Mouse (Mus musculus): ENCODE data around the gene Cacna1c.
"Not testable (repeated sequence)": the region's sequence is repeated elsewhere in the genome, so short reads cannot be mapped to it uniquely, and the experiment has no call there.

Gene Cacna1c

DNA sequence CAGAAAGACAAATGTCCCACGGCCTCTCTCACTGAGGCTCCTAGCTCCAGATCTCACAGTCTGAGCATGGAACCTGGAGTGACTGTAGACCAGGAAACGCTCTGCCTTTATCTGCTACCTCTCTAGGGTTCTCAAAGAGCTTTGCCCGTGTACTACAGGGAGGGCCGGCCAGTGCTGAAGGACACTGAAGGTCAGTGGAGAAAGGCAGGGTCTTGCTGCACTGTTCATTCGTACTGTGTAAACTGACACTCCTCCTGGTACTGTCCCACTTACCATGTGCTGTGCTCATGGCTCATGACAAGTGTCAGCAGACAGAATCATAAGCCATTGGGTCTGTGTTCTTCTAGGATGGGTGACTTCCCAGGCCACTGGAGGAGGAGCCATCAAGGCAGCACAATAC is 17.2 kb upstream of the Cacna1c start:
- no peak for DNase-seq (ENCODE audit: low spot score in 2 of 2)

DNA sequence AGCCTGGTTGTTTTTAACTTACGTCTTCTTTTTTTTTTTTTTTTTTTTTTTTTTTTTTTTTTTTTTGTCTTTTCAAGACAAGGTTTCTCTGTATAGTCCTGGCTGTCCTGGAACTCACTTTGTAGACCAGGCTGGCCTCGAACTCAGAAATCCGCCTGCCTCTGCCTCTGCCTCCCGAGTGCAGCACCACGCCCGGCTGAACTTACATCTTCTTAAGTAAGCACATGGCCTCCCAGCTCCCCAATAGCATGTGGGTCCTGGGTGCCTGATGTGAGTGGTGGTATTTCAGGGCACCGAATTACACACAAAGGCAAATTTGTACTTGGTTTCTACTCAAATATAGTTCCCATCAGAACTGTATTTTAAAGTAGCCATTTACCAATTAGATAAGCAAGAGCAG is 9.8 kb upstream of the Cacna1c start:
- not testable (repeated sequence) for DNase-seq (ENCODE audit: low spot score in 2 of 2)

DNA sequence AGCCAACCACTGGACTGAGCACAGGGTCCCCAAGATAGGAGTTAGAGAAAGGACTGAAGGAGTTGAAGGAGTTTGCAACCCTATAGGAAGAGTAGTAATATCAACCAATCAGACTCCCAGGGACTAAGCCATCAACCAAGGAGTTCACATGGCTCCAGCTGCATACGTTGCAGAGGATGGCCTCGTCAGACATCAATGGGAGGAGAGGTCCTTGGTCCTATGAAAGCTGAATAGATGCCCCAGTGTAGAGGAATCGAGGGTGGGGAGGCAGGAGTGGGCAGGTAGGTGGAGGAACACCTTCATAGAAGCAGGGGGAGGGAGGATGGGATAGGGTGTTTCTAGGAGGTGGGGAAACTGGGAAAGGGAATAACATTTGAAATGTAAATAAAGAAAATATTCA is 8.7 kb upstream of the Cacna1c start:
- no peak for DNase-seq (ENCODE audit: low spot score in 2 of 2)

DNA sequence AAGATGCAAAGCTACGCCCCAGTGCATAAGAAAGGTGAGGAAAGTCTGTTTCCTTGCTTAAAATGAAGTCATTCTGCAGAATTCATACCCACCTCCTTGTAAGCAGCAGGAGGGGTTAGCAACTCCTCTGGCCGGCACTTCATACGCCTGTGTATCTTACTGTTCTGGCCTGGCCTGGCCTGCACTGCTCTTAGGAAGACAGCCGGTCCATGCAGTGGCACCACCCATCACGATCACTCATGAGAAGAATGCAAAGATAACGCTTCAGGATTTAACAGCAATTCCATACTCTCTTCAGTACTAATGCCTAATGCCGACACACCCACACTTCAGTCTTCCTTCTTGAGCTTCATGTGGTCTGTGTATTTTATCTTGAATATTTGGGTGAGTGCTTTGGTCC is 8.1 kb upstream of the Cacna1c start:
- no peak for DNase-seq (ENCODE audit: low spot score in 2 of 2)

DNA sequence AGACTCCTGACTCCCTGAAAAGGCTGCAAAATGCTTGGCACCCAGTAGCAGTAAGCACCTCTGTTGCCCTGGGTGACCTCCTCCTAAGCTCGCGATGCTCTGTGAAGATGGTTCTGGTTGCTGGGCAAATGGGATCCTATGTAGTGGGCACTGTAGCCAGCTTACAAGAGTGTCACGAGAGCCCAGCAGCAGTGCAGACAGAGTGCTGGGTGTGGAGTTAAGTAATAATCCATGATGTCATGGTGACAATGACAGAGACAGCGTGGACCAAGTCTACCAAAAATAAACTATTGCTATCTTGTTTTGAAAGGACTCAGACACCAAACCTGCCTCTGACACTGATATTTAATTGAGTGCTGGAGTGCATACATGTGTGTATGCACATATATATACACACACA is 5.4 kb upstream of the Cacna1c start:
- DNase-seq (ENCODE audit: low spot score in 2 of 2): no peak

DNA sequence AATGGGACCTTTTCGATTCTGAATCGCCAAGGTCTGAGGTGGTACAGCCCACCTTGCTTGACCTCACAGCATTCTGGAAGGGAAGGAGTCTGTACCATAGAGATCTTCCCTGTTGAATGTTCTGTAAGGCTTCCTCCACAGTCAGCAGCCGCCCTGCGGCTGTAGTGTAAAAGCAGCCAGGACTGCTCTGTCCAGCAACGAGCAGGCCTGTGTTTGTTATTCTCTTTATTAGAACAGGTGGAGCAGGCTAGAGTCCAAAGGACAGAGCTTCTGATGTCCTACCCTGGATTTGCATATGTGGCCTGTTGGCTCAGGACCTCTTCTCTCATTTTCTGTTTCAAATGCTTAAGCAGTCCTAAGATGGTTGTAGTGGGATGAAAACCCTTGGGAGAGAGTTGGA is 4.1 kb upstream of the Cacna1c start:
- no peak for DNase-seq (ENCODE audit: low spot score in 2 of 2)

DNA sequence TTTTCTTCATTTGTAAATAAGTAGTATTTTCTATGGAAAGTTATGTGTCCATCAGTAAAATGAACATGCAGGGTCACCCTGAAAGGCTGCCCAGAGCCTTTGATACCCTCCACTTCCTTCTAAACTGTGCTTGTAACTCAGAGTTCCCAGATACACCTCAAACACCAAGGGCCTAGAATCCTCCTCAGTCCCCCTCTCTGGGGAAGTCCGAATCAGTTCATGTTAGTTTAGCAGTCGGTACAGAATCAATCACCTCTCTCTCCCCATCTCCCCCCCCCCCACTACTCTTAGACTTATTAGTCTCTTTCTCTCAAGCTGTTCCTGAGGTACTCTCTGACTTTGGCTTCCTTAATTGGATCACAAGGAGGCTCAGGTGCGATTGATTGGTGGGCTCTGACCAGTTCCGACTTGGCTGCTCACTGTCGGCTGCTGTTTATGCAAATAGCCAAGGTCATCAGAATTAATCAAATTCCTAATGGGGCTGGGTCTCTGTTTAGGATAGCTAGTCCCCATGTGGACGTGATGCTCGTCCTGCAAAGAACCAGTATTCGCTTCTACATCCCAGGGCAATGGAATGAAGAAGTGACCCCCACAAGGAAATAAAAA is 3.2 kb upstream of the Cacna1c start:
- DNase-seq (ENCODE audit: low spot score in 2 of 2): no peak

DNA sequence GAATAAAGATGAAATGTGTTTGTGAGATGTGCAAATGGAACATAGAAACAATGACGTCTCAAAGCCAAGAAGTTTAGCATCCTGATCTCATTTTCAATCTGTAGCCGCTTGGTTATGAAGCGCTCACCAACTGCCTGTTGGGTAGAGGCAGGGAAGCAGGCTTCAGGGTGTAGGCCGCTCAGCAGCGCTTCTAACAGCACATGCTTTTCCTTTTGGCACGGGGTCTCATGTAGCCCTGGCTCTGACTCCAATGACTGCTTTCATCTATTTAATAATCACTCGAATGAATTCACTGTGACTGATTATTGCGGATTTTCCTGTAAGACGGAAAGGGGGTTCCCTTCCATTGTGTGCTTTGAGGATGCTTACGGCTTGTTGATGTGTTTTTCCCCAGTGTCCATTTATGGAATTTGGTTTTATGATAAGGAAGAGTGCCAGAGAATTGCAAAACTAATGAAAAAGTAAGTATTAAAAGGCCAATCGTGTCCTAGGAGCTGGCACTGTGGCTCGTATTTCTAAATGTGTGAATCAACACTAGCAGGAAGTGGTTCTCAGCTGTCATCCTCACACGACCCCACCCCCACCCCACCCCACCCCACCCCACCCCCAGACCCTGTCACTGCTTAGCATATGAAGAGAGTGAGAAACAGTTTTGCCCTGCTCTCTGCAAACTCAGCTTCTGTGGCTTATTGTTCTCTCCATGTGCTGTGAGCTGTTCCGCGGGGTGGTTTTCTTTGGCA is 2.5 kb upstream of the Cacna1c start:
- no peak for DNase-seq (ENCODE audit: low spot score in 2 of 2)

DNA sequence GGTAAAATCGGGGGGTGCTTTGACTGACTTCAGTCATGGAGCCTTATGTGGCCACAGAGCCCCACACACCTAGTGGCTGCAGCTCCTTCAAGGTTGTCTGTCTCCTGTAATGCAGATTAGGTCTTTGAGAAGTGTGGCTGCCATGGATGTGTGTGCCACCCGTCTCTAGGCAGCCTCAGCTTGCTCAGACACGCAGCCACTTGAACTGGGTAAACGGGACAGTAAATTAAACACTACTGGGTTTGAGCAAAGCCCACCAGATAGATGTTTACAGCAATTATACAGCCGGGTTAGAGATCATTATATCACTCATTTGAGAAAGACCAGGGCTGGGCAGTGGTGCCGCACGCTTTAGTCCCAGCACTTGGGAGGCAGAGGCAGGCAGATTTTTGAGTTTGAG is 1.6 kb downstream of the Cacna1c start:
- no peak for DNase-seq (ENCODE audit: low spot score in 2 of 2)

DNA sequence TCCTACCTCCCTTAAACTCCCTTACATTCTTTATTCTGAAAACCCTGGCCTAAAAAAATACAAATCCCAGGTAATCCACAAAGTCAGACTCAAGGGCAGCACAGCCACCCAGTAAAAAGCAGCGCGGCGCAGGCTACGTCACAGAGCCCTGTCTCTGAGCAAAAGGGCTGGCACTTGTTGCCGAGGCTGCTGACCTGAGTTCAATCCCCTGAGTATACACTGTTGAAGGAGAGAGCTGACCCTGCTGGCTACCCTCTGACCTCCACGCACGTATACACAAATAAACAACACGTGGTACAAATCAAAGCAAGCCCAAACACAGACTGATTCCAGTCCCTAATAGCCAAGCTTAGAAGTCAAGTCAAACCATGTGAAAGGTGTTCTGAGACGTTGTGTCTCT is 2.1 kb downstream of the Cacna1c start:
- DNase-seq (ENCODE audit: low spot score in 2 of 2): no peak

DNA sequence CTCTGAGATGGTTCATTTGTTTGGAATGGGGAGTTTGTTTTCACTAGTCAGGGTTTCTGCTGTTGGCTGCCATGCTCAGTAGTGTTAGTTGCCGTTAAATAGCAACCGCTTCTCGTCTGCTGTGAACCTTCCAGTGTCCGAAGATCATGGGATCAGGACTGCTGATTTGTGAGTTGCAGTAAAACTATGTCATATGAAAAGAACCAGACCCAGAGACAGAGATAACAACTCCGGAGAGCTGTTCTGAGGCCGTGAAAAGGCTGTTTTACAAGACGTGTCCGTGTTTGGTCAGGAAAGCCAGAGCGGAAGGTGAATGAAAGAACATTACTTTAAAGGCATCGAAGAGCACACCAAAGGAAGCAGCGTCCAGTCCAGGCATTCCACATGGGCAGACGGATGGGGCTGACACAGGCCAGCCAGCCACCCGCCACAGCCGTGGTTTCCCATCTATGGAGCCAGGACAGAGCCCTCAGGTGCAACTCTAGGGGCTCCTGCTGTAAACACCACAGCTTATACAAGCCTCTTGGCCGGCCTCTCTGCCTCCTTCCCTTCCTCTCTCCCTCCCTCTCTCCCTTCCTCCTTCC is 2.6 kb downstream of the Cacna1c start:
- no peak for DNase-seq (ENCODE audit: low spot score in 2 of 2)

DNA sequence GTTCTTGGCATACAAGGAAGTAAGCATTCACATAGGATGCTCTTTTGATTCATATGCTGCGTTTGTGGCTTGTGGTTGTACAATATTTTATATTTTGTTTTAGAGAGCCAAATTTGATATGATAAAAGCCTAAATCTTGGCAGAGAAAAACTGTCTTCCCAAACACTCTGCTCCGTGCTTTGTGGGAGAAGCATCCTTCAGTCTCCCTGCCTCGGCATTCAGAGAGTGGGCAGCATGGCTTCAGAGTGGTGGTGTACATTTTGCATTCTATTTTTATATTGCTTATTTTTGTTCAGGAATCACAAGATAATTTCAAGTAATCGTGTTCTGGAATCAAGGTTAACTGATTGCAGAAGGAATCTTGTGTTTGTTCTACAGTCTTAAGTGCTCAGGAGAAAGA is 4.7 kb downstream of the Cacna1c start:
- DNase-seq (ENCODE audit: low spot score in 2 of 2): no peak

DNA sequence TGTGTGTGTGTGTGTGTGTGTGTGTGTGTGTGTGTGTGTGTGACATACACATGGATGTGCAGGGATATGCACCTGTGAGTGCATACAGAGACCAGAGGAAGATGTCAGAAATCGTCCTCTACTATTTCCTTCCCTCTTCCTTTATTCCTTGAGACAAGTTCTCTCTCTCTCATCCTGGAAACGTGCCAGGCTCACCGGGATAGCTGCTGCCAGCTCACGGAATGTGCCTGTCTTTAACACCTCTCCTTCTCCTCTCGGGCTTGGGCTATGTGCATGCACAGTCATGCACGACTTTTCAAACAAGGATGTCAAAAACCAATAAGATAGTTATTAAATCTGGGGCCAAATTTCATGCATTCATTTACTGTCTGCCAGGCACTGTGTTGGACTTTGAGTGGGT is 8.6 kb downstream of the Cacna1c start:
- DNase-seq (ENCODE audit: low spot score in 2 of 2): no peak

DNA sequence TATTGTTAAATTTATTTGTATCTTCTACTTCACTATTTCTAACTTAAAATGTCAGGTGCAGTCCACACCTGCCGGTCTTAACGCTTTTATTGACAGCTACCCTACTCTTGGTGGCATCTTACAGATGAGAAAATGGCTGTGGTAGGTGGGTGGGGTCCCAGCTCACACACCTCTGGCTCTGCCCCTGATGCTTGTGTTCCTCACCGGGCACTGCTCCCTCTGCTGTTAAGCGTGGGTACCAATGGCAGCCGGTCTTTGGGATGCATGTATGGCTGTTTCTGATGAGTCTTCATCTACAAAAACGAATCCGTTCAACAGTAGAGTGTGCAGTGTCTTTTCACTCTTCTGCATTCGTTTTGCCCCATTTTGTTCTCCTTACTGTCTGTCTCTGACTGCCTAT is 9.6 kb downstream of the Cacna1c start:
- no peak for DNase-seq (ENCODE audit: low spot score in 2 of 2)

DNA sequence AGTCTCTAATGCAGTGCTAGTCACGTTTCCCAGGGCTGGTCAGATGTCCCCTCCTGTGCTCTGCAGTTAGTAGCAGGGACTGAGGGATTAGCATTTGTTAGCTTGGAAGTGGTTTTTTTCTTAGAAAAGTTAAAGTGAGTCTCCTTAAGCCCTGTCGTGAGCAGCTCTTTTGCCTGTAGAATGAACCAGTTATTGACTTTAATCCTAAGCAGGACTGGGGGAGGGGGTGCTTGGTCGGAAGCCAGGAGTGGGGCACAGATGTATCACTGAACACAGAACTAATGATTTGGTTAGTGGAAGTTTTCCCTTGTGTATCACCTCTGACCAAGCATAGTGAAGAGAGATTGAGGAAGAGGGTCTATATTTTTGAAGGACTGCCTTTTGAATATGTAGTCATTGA is 12.4 kb downstream of the Cacna1c start:
- DNase-seq (ENCODE audit: low spot score in 2 of 2): no peak

DNA sequence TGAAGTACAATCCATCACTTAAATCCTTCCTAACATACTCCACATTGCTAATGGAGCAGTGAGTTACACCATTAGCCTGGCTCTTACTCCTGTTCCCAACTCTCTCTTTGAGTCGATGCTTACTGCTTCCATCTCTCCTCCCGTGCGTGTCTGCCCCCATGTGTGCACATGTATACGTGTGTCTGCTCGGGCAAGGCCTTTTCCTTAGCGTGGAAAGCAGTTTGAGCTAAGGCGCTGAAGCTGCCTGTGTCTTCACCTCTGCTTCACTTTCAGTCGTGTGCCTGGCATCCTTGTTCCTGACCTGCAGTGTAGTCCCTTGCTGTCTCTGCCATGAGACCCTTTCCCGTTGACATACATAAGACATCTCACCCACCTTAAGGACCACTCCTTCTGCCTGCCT is 14.0 kb downstream of the Cacna1c start:
- DNase-seq (ENCODE audit: low spot score in 2 of 2): no peak

DNA sequence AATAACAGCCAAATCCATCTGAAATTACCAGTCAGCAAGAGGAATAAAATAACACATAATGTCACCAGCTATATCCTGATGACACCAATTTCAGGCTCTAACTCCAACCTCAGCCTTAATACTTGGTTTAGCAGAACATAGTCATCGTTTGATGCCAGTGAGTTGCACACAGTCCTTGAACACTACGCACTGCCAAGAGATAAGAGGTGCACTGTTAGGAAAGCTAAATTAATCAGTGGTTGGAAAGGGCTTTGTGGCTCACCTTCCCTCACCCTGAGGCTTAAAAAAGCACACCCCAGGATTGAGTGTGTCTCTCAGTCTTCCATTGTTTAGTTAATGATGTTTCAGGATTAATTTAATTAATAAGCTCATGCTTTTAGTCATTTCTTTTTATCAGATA is 16.0 kb downstream of the Cacna1c start:
- peak in 1 of 2 experiments; percentile 58 for DNase-seq (ENCODE audit: low spot score in 2 of 2)

DNA sequence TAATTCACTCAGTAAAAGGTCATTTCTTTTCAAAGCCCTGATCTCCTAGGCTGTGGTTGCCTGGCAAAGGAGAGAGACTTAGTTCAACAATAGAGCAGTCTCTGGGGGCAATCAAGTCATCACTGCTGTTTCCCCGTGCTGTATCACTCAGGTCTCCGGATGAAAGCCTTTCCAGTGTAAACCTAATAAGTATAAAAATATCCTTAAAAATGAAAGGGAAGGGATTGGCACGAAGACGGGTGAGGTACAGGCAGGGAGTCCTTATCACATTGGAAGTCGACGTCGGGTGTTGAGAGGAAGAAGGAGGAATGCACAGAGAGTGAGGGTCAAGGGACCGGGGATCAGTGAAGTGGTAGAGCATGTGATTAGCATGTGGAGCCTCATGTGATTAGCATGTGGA is 19.1 kb downstream of the Cacna1c start:
- no peak for DNase-seq (ENCODE audit: low spot score in 2 of 2)

DNA sequence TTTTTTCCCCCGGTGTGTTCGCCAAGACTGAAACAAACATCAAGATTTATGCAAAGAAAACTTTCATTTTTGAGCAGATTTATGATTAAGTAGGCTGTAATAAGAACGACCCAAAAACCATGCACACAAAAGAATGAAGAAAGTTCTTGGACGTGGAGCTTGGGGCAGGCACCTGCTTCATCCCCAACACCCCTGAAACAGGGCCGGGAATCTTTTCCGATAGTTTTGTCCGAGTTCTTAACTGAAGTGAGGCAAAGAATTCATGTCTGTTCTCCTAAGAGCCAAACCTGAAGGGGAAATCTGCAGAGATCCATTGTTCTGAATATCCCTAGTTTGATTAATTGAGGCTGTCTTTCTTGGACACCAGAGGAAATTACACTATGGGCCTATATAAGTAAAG is 20.1 kb downstream of the Cacna1c start:
- DNase-seq (ENCODE audit: low spot score in 2 of 2): no peak

DNA sequence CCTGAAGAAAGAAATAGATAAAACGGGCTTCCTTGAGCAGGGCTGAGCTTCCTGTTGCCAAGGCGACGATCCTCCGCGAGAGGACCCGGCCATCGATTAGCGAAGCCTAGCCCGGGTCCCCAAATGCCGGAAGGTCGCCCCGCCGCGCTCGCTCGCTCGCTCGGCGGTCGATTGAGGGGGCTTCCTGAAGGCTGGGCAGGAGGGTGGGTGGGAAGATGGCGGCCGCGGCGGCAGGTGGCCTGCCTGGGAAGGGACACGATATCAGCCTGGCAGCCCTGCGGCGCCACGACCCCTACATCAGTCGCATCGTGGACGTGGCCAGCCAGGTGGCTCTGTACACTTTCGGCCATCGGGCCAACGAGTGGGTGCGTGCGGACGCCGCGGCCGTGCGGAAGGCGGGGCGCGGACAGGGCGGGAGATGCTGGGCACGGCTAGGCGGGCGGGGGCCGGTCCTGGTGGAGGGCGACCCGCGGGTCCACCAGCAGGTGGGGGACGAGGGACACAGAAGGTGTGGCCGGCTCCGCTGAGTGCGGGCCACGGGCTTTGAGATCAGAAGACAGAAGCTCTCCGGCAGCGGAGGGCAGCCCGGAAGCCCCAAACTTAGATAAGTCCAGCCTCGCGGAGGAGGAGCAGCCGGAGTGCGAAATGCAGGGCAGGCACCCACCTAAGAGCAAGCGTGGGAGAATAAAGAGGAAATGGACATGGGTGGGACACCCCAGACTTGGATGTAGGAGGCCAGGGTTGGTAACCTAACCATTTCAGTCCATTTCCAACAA is 21.0 kb downstream of the Cacna1c start, which contains the start of gene Dcp1b:
TSS of gene Dcp1b (plus strand) at position 176 of the 776 bp plus-strand sequence.
- DNase-seq (ENCODE audit: low spot score in 2 of 2): peak; percentile 86 to 88

DNA sequence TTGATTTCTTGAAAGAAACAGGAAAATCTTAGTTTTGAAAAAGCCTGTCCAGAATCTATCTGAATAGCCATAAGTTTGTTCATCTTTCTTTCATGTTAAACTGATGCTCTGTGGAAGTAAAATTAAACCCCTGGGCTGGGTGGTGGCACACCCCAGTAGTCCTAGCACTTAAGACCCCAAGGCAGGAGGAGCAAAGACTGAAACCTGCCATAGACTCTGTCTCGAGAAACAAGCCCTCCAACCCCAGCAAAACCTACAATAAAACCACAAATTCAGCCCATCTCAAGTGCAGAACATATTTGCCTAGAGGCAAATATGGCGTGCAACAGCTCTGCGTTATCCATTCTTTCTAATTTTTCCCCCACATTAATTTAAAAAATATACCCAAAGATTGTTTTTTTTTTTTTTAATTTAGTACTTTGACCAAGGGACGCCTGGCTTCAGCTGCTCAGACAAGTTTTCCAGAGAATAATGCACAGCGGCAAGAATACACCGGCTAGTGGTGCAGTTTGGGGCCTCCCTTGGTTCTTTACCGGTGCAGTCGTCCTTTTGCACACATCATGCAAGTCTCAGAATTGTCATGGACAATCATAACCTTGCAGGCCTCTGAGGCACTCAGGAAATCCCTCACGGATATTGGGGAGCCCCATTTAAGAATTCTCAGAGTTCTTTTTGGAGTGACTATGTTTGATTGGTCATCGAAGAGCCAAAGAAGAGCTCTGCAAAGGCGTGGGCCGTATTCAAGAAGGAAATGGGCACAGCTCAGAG is 21.7 kb downstream of the Cacna1c start:
- DNase-seq (ENCODE audit: low spot score in 2 of 2): no peak

DNA sequence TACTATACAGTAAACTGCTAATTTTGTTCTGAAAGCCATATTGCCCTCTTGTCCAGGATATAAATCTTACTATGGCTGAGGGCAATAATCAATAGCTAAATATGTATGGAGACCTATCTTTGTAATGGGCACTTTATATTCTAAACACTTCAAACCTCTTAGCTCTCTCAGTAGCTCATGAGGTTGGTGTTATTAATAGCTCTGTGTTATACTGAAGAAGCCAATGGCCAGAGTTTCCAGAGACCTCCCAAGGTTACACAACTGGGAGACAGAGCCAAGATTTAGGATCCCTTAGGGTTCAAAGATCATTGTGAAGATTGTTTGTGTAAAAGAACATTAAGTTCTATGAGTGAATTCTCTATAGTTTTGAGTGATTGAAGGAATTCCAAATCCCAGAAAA is 30.5 kb downstream of the Cacna1c start:
- no peak for DNase-seq (ENCODE audit: low spot score in 2 of 2)

Measured in heart, adult 9 months (tissue).